Mouse (Mus musculus) embryo, embryonic 10 days (tissue): ENCODE results near the gene Mccc1.

ENCODE experiments used
- DNase-seq: peaks from one replicate; pipeline ENCODE4 v3.0.0-alpha.2; 2015; ENCODE audit warnings: low spot score

Gene Mccc1

GRCm38 (mm10) chr3:35918229-35918628 is 82.2 kb downstream of the Mccc1 start:
- DNase-seq, result no peak
